ENCODE assay signal across 7 mouse cellular contexts in the genomic region with DNA sequence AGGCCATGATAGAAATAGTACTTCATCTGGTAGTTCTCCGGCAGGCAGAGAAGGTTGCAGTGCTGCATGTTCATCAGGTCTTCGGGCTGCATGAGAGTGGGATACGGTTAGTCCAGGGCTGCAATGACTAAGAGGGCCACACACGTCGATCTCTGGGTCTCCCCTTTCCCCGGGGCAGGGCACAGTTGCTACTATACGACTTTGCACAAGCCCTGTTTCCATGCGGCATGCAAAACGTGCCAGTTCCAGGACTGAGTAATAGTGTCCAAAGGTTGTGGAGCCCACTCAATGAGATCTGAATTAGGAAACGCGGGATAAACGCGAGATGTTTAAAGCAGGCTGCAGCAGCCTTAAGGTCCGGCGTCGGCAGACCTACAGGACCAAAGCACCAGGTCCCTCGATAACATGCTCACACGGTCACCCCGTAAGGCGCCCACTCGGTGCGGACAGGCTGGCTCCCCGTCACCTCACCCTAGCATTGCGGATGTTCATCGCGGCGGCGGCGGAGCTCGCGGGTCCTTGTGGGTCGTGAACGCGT. TPM values are rescaled to one million over a fixed set of nuclear protein-coding genes. Genes with fewer than 3 reads are reported as not detected.
DNase-seq lines count a peak whose midpoint lies in the region; ATAC-seq and TF ChIP-seq lines count a peak whose summit lies in the region.

No protein-coding gene starts in this region.

- H3K4me1 ChIP-seq in lung, embryonic 14.5 days (ENCODE audit: insufficient read depth) = no peaks in the 10 kb centered on the region
- no peaks in the 10 kb centered on the region for H3K4me1 ChIP-seq in embryonic facial prominence, embryonic 13.5 days
- no peaks in the 10 kb centered on the region for H3K4me1 ChIP-seq in hindbrain, embryonic 11.5 days (replicated peaks; ENCODE audit: control insufficient read depth, insufficient read depth, low read length)
- H3K4me1 ChIP-seq in midbrain, embryonic 10.5 days = peaks cover 7% of the 10 kb centered on the region

- no peaks in the 10 kb centered on the region for H3K9me3 ChIP-seq in lung, embryonic 14.5 days (ENCODE audit: low read depth, low read length)
- no peaks in the 10 kb centered on the region for H3K9me3 ChIP-seq in embryonic facial prominence, embryonic 13.5 days
- no peaks in the 10 kb centered on the region for H3K9me3 ChIP-seq in hindbrain, embryonic 11.5 days (ENCODE audit: control insufficient read depth, low read length)
- H3K9me3 ChIP-seq in midbrain, embryonic 10.5 days (replicated peaks) = no peaks in the 10 kb centered on the region; the same call in 1 of the 2 replicates

- no peaks in the 10 kb centered on the region for H3K27me3 ChIP-seq in lung, embryonic 14.5 days (ENCODE audit: insufficient read depth, low read length)
- no peaks in the 10 kb centered on the region for H3K27me3 ChIP-seq in embryonic facial prominence, embryonic 13.5 days
- no peaks in the 10 kb centered on the region for H3K27me3 ChIP-seq in hindbrain, embryonic 11.5 days (ENCODE audit: control insufficient read depth, insufficient read depth, low read length)
- H3K27me3 ChIP-seq in midbrain, embryonic 10.5 days (ENCODE audit: low read depth, poor library complexity, severe bottlenecking) = no peaks in the 10 kb centered on the region

- peaks cover 29% of the 10 kb centered on the region; the same call in 1 of the 2 replicates for H3K36me3 ChIP-seq in lung, embryonic 14.5 days (ENCODE audit: insufficient read depth)
- peaks cover 18% of the 10 kb centered on the region for H3K36me3 ChIP-seq in embryonic facial prominence, embryonic 13.5 days
- H3K36me3 ChIP-seq in hindbrain, embryonic 11.5 days (ENCODE audit: control insufficient read depth, insufficient read depth, low read length) = no peaks in the 10 kb centered on the region
- H3K36me3 ChIP-seq in midbrain, embryonic 10.5 days = peaks cover 36% of the 10 kb centered on the region

- 14% methylated on average over 34 of the region's 34 CpGs for WGBS in lung, embryonic 14.5 days
- WGBS in embryonic facial prominence, embryonic 13.5 days = 30% methylated on average over 34 of the region's 34 CpGs
- WGBS in hindbrain, embryonic 11.5 days = 14% methylated on average over 34 of the region's 34 CpGs
- 16% methylated on average over 34 of the region's 34 CpGs for WGBS in midbrain, embryonic 10.5 days

- peak overlapping the region; percentile 56 for H3K27ac ChIP-seq in lung, embryonic 14.5 days (ENCODE audit: low read depth)
- H3K27ac ChIP-seq in embryonic facial prominence, embryonic 13.5 days = peak overlapping the region; percentile 76
- H3K27ac ChIP-seq in hindbrain, embryonic 11.5 days (ENCODE audit: low read depth, low read length) = peak overlapping the region; percentile 63
- peak overlapping the region; percentile 88 for H3K27ac ChIP-seq in midbrain, embryonic 10.5 days (replicated peaks)

- H3K4me2 ChIP-seq in lung, embryonic 14.5 days = peak overlapping the region; percentile 65
- peak overlapping the region; percentile 73 for H3K4me2 ChIP-seq in embryonic facial prominence, embryonic 13.5 days
- peak overlapping the region; percentile 64 for H3K4me2 ChIP-seq in hindbrain, embryonic 11.5 days (replicated peaks; ENCODE audit: low read depth, low read length)

- no peak for DNase-seq in lung, embryonic 14.5 days
- no peak for DNase-seq in lung, postnatal 36 days
- no peak for DNase-seq in hindbrain, embryonic 11.5 days (ENCODE audit: low spot score)
- DNase-seq in midbrain, embryonic 10.5 days (ENCODE audit: low spot score) = no peak
- DNase-seq in right cerebral cortex, postnatal 14 days = no peak
- DNase-seq in spleen, adult 18-20 months = no peak

- H3K4me3 ChIP-seq in lung, embryonic 14.5 days (ENCODE audit: low read depth, low read length) = peak overlapping the region; percentile 53
- peak overlapping the region; percentile 56 for H3K4me3 ChIP-seq in embryonic facial prominence, embryonic 13.5 days
- peak overlapping the region; percentile 58 for H3K4me3 ChIP-seq in hindbrain, embryonic 11.5 days (ENCODE audit: low read depth, low read length)
- H3K4me3 ChIP-seq in midbrain, embryonic 10.5 days = peak overlapping the region; percentile 66

- no peak for TF ChIP-seq CTCF in lung, embryonic 14.5 days (IDR thresholded peaks at IDR 0.05; ENCODE audit: low read depth)

- peak overlapping the region; percentile 64 for H3K9ac ChIP-seq in lung, embryonic 14.5 days
- H3K9ac ChIP-seq in embryonic facial prominence, embryonic 13.5 days = peak overlapping the region; percentile 80
- peak overlapping the region; percentile 72 for H3K9ac ChIP-seq in hindbrain, embryonic 11.5 days (ENCODE audit: low read depth, low read length)

- peak; percentile 35 for ATAC-seq in lung, embryonic 14.5 days (ENCODE audit: insufficient read depth)
- ATAC-seq in embryonic facial prominence, embryonic 13.5 days (ENCODE audit: insufficient number of reproducible peaks, insufficient read depth, low FRiP score, low TSS enrichment, low read depth) = no peak
- ATAC-seq in hindbrain, embryonic 11.5 days (ENCODE audit: low FRiP score) = peak; percentile 55

RNA-seq across cellular contexts. Expression of gene Arhgap4, which starts 0.3 kb away (rescaled TPM):
- 2.6 TPM in 2 replicates for polyA plus RNA-seq in lung, embryonic 14.5 days (2014; fragmentation: Nextera tagmentation; extraction: Ambion mirVana)
- polyA plus RNA-seq in embryonic facial prominence, embryonic 13.5 days (2015; fragmentation: Nextera tagmentation; extraction: Ambion mirVana) = 3.3 and 3.4 TPM in 2 replicates
- polyA plus RNA-seq in hindbrain, embryonic 11.5 days (2014; fragmentation: Nextera tagmentation; extraction: Ambion mirVana) = 0.99 and 2.3 TPM in 2 replicates
- 1.9 and 2.7 TPM in 2 replicates for polyA plus RNA-seq in midbrain, embryonic 10.5 days (2016; fragmentation: Nextera tagmentation; extraction: Ambion mirVana)

RNA-seq across cellular contexts. Expression of gene Naa10, which starts 0.4 kb away (rescaled TPM):
- polyA plus RNA-seq in lung, embryonic 14.5 days (2014; fragmentation: Nextera tagmentation; extraction: Ambion mirVana) = 137 and 146 TPM in 2 replicates
- 132 and 151 TPM in 2 replicates for polyA plus RNA-seq in embryonic facial prominence, embryonic 13.5 days (2015; fragmentation: Nextera tagmentation; extraction: Ambion mirVana)
- polyA plus RNA-seq in hindbrain, embryonic 11.5 days (2014; fragmentation: Nextera tagmentation; extraction: Ambion mirVana) = 117 and 126 TPM in 2 replicates
- polyA plus RNA-seq in midbrain, embryonic 10.5 days (2016; fragmentation: Nextera tagmentation; extraction: Ambion mirVana) = 144 and 159 TPM in 2 replicates

RNA-seq across cellular contexts. Expression of gene Renbp, which starts 9.3 kb away (rescaled TPM):
- 28.9 and 33.6 TPM in 2 replicates for polyA plus RNA-seq in lung, embryonic 14.5 days (2014; fragmentation: Nextera tagmentation; extraction: Ambion mirVana)
- polyA plus RNA-seq in embryonic facial prominence, embryonic 13.5 days (2015; fragmentation: Nextera tagmentation; extraction: Ambion mirVana) = 25.7 and 27.6 TPM in 2 replicates
- polyA plus RNA-seq in hindbrain, embryonic 11.5 days (2014; fragmentation: Nextera tagmentation; extraction: Ambion mirVana) = 17.5 and 18.7 TPM in 2 replicates
- polyA plus RNA-seq in midbrain, embryonic 10.5 days (2016; fragmentation: Nextera tagmentation; extraction: Ambion mirVana) = 16.8 and 23.3 TPM in 2 replicates

RNA-seq across cellular contexts. Expression of gene L1cam, which starts 25.4 kb away (rescaled TPM):
- polyA plus RNA-seq in lung, embryonic 14.5 days (2014; fragmentation: Nextera tagmentation; extraction: Ambion mirVana) = 1.5 and 2.8 TPM in 2 replicates
- 3.2 and 4.3 TPM in 2 replicates for polyA plus RNA-seq in embryonic facial prominence, embryonic 13.5 days (2015; fragmentation: Nextera tagmentation; extraction: Ambion mirVana)
- polyA plus RNA-seq in hindbrain, embryonic 11.5 days (2014; fragmentation: Nextera tagmentation; extraction: Ambion mirVana) = 26.3 and 35.9 TPM in 2 replicates
- 7.4 and 14.4 TPM in 2 replicates for polyA plus RNA-seq in midbrain, embryonic 10.5 days (2016; fragmentation: Nextera tagmentation; extraction: Ambion mirVana)

RNA-seq across cellular contexts. Expression of gene Avpr2, which starts 29.5 kb away (rescaled TPM):
- polyA plus RNA-seq in lung, embryonic 14.5 days (2014; fragmentation: Nextera tagmentation; extraction: Ambion mirVana) = not detected in 2 replicates
- polyA plus RNA-seq in embryonic facial prominence, embryonic 13.5 days (2015; fragmentation: Nextera tagmentation; extraction: Ambion mirVana) = 0.07 and 0.17 TPM in 2 replicates
- 0.06 and 0.11 TPM in 2 replicates for polyA plus RNA-seq in hindbrain, embryonic 11.5 days (2014; fragmentation: Nextera tagmentation; extraction: Ambion mirVana)
- polyA plus RNA-seq in midbrain, embryonic 10.5 days (2016; fragmentation: Nextera tagmentation; extraction: Ambion mirVana) = 0.14 TPM in 1 of 2 replicates, not detected in the other
